Mouse (Mus musculus) kidney, adult 9 months (tissue): ENCODE data around the gene Mcrip2.

Experiments
- DNase-seq: peaks from one replicate; pipeline ENCODE4 v3.0.0; 2022

The Mcrip2 gene

DNA sequence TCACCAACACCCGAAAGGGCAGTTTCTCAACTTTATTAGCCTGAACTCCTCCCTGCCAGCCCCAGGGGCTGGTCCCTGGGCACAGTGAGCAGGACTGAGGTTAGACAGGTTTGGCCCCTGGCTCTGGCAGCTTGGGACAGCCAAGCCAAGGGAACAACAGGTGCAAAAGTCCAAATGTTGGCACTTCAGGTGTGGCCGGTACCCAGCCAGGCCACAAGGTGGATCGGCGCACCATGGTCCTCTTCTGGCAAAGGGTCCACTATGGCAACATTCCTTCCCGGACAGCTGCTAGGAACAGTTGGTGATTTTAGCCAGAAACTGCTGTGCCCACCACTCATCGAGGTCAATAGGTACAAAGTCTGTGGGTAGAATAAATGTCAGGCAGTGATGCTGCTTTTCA lies 4.9 kb downstream of the Mcrip2 start:
- DNase-seq = peak; percentile 75

DNA sequence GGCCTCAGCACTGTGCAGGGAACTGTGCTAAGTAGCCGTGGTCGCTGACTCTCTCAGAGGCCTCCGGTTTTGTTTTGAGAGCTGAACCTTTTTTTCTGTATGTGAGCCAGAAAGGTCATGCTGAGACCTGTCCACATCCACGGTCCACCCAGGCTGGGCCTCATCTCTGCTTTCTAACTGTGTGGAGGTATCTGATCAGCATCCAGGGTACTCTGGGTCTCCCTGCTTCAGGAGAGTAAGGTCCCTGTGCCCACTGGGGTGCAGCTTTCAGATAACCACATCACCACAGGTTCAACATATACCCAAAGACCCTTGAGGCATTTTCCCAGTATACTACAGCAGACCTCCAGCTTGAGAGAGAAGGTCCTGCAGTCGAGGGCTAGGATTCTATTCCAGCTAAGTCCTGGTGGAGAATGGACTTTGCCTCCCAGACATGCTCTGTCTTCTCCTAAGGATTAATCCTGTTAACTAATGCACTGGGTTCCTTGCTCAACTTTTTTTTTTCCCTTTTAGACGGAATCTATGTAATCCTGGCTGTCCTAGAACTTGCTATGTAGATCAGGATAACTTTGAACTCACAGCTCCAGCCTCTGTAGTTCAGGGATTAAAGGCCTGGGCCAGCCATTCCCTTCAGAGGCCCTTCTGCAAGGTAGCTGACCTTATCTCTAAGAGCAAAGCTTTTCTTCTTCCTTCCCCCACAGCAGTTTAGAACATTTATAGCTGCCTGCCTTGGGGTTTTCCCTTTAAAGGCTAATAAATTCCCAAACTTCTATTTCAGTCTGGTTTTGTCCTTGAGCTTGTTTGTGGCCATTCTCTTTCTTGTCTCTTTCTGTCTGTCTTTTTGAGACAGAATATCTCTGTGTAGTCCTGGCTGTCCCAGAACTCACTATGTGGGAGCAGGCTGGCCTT lies 6.6 kb downstream of the Mcrip2 start:
- DNase-seq = peak; percentile 62

DNA sequence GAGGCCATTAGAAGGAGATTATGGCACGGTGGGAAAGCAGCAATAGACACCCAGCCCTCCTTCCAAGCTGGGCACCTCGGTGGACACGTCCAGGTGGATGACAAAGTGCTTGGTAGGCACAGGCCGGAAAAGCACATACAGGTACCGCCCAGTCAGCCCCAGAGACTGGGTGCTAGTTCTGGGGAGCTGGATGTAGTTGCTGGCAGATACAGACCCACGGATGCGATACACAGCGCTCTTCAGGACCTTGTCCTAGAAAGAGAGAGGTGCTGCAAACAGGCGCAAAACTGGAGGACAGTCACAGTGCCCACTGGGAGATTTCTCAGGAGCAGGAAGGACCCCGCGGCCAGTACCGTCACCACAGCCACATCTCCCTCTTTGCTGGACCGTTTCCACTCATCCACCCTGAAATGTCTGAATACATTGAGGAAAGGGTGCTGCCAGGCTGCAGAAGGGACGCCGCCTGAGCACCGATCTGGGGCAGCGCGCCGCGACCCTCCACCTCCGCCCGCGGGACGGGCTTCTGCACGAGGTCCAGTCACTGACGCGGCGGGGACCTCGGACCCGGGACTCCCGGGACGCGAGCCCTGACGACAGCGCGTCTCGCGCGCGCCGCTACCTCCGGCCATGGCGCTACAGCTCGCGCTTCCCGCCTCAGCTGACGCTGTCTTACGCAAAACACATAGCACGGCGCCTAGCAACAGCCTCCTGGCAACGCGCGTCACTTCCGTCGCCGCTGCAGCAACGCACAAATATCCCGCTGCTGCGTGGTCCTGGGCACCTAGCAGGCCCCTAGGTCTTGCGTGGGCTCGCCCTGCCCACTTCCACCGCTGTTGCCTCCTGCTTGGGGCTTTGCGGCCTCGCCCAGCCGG lies 7.5 kb downstream of the Mcrip2 start, which contains the start of gene Wdr90:
Wdr90 (minus strand) TSS at position 670 of the 872 bp plus-strand sequence.
- peak; percentile 91 for DNase-seq

GRCm38 (mm10) chr17:25860229-25860628 lies 8.3 kb downstream of the Mcrip2 start:
- DNase-seq = no peak

- DNase-seq = peak; percentile 97
These were observed 24.1 kb downstream of the Mcrip2 start, which contains the start of gene Rhot2 for GRCm38 (mm10) chr17:25844396-25844901. Gene Rhot2, minus strand, starts transcription at chr17:25844851.

DNA sequence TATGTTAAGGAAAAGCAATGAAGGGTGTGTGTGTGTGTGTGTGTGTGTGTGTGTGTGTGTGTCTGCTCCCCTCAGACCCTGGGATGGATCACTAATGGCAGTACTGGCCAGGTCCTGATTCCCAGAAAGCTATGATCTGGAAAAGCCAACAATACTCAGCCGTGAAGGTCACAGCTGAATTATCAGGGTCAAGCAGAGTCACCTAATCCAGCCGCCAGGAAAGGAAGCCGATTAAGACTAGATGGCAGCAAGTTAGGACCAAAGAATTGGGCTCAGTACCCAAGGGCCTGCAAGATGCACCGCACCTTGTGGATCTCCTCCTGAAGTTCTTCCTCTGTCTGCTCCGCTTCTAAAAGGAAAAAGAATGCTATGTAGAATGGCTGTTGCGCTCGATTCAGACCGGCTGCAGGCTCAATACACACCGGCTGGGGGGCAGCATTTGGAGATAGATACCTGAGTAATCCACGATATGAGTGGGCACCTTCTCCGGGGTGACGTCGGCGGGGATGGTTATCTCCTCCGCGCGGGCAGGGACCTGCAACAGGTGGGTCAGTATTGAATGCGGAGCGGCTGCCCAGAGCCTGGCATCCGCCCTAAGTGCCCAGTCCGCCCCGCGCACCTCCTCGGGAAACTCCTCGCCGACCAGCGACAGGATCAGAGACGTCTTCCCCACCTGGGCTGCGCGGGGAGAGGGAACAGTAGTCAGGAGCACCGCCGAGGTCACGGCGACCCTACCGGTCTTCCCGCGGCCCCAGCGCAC lies 24.7 kb downstream of the Mcrip2 start:
- DNase-seq = peak; percentile 41

GRCm38 (mm10) chr17:25843122-25843521 lies 25.4 kb downstream of the Mcrip2 start:
- no peak for DNase-seq

DNA sequence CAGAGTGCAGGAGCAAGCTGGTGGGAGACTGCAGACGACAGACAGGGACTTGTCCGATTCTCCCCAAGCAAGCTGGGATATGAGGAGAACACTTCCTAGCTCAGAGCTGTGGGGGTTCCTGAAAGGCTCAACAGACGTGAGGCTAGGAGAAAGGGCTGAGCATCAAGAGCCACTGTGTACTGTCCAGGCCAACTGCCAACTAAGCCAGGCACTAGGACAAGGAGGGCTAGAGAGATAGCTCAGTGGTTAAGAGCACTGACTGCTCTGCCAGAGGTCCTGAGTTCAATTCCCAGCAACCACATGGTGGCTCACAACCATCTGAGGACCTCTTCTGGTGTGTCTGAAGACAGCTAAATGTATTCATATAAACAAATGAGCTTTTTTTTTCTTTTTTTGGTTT lies 26.1 kb downstream of the Mcrip2 start:
- no peak for DNase-seq

DNA sequence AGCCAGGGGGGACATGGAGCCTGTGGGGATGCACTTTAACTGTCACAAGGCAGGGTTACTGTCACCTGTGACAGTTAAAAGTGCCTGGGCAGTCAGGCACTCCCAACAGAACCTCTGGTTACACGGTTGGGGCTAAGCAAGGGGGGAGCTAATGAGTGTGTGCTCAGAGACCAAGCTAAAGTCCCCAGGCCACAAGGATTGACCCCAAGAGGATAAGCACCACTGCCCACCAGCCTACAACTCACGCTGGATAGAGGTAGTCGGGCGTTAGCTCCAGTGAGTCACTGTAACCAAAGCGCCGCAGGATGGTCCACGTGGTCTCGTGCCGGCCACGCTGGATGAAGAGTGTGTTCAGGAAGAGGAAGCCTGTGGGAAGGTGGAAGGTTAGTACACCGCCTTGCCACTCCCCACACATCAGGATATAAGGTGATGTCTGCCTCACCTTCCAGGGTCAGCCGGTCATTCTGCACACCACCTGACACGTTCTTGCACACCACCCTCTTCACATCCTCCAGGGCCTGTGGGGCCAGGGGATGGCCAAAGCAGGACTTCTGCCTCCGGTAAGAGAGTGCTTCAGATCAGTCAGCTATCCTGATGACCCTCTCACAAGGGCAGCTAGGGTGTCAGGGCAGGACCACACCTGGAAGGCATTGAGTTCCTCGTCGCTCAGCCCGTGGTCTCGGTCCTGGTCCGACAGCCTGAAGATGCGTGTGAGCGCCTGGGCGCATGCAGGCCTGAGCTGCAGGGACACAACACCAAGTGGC lies 27.3 kb downstream of the Mcrip2 start, which contains the start of gene Gm20683:
Gm20683 (minus strand) TSS at position 647 of the 764 bp plus-strand sequence.
- no peak for DNase-seq

- no peak for DNase-seq
These were observed 28.0 kb downstream of the Mcrip2 start for GRCm38 (mm10) chr17:25840519-25840918.

DNA sequence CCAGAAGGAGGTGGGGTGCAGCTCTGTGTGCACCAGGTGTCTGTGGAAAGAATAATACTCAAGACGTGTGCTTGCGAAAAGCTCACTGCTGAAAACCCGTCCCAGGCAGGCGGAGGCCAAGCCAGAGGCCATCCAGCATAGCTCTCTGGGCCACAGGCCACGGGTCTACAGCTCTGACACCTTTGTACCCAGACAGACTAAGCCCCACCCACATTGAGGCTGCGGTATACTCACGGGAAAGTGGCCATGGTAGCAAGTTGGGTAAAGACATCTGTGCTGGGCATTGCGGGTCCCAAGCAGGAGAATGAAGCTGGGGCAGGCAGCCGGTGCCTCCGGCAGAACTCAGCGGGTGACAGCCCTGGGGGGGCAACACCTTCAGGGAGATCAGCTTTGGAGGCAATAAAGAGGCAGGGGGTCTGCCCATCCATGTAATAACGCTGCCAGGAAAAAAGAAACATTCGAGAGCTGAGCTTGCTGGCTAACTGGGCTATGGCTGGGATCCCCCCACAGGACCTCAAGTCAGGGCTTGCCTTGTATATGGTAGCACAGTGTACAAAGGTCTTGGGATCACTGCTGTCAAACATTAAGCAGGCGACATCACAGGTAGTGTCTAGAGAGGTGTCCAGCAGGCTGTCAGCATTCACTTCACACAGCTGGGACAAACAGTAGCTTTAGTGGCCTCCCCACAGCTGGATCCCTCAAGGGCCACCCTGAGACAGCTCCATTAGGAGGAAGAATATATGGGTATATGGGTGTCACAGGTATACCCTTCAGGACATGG lies 28.9 kb downstream of the Mcrip2 start:
- DNase-seq = peak; percentile 76

GRCm38 (mm10) chr17:25838904-25839303 lies 29.7 kb downstream of the Mcrip2 start:
- peak; percentile 16 for DNase-seq

DNA sequence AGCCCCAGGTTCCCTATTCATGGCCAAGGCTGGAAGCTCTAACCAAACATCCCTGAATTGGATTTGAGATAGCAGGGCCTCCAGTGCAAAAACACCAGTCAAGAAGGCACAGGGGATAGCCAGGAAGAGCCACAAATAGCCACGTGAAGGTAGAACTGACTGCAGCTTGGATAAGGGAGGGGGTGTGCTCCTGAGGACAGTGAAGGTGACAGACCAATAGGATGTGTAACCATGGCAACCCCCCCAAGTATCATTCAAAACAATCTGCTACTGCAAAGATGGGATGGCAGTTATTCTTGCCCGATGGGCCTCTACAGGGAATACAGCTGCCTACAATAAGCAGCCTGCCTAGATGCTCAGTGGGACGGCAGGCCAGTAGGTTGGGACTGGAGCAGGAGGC lies 31.0 kb downstream of the Mcrip2 start:
- DNase-seq = no peak

GRCm38 (mm10) chr17:25837076-25837410 lies 31.5 kb downstream of the Mcrip2 start, which contains the start of gene Rhbdl1:
Gene Rhbdl1, minus strand, starts transcription at chr17:25837295.
- peak; percentile 77 for DNase-seq

DNA sequence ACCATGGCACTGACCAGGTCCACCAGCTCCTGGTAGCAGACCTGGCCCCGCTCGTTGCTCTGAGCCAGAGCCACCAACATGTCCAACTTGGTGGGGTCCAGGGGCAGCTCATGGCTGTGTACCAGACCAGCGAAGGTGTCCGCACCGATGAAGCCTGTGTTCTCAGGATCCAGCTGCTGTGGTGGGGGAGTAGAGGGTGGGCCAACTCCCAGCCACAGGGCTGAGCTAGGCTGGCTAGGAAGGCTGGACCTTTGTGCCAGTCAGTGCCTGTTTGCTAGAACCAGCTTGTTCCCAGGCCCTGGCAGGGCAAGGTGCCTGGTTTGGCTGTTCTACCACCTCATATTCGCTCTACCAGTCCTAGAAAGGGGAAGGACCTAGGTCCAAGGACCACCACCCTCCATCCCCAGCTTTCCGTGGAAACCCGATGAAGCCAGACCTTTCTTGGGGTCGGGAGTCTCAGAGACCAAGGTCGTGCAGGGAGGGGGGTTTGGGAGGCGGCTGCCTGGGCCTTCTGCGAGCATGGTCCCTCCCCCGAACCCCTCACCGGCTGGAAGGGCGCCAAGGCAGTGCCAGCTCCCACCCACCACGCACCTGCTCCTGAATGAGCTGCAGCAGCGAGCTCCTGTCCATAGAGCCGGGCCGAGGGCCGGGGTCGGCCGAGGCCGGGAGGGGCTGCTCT lies 32.0 kb downstream of the Mcrip2 start:
- peak; percentile 64 for DNase-seq

GRCm38 (mm10) chr17:25835816-25836215 lies 32.7 kb downstream of the Mcrip2 start:
- DNase-seq = peak; percentile 43

- DNase-seq = no peak
These were observed 33.3 kb downstream of the Mcrip2 start for GRCm38 (mm10) chr17:25835301-25835700.

- peak; percentile 42 for DNase-seq
These were observed 33.9 kb downstream of the Mcrip2 start for GRCm38 (mm10) chr17:25834595-25835222.

- DNase-seq = peak; percentile 91
These were observed 34.5 kb downstream of the Mcrip2 start for GRCm38 (mm10) chr17:25833961-25834594.
